Mouse (Mus musculus): ENCODE data around the gene Gpr25. TPM values are rescaled to one million over a fixed set of nuclear protein-coding genes. Genes with fewer than 3 reads are reported as not detected.

Gpr25 gene
- polyA plus RNA-seq, 1 experiment from 2014 or later, result not detected

DNA sequence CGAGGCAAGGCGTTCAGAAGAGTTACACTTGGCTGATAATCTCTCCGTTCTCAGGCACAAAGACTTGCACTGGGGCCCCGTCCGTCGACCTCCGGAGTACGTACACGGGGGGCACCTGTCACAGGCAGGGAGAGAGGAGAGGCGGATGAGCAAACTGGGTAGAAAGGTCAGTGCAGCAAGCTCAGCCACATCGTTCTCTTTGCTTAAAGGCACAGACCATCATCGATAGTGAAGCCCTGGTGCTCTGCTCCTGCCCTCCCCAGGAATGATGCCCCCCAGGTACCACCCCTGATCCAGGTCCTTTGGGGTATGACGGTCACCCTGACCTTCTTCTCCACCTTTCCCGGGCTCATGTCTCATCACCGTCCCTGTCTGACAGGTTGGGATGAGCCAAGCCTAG, 46.4 kb downstream of the Gpr25 start:
- 78% methylated on average over 15 of the region's 15 CpGs for WGBS
- H3K9me3 ChIP-seq, result no peaks in the 10 kb centered on the region
- H3K4me2 ChIP-seq (replicated peaks), result no peak overlapping the region
- no peak overlapping the region for H3K9ac ChIP-seq (replicated peaks)
- no peaks in the 10 kb centered on the region for H3K27me3 ChIP-seq
- no peak overlapping the region for H3K4me3 ChIP-seq
- peaks cover 38% of the 10 kb centered on the region for H3K36me3 ChIP-seq
- H3K4me1 ChIP-seq, result no peaks in the 10 kb centered on the region
- no peak overlapping the region for H3K27ac ChIP-seq (replicated peaks)
- ATAC-seq (ENCODE audit: low FRiP score, low read depth), result no peak

DNA sequence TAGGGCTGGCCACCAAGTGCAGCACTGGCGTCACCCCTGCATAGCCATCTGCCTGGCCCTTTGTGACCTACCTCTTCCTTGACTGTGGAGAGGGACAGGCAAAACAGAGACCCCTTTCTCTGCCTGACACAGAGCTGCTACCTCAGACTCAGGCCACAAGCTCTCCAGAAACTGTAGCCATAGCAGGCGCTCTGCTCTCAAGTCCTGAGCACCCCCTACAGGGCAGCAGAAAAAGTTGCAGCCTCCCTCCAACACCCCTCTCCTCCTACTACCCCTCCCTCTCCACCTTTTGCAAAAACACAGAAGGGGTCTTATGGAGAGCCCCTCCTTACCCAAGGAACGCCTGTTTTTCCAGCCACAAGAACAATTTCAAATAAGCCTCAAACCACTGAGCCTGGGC, 47.9 kb downstream of the Gpr25 start, which contains the start of gene Mroh3:
Gene Mroh3, minus strand, starts transcription at position 26 of the 400 bp plus-strand sequence.
- no peaks in the 10 kb centered on the region for H3K27me3 ChIP-seq
- 35% methylated on average over 3 of the region's 3 CpGs for WGBS
- no peak within 1 kb of the TSS for H3K9ac ChIP-seq (replicated peaks)
- no peaks in the 10 kb centered on the region for H3K4me1 ChIP-seq
- peaks cover 23% of the 10 kb centered on the region for H3K36me3 ChIP-seq
- H3K4me3 ChIP-seq, result no peak within 1 kb of the TSS
- H3K4me2 ChIP-seq (replicated peaks), result no peak within 1 kb of the TSS
- H3K27ac ChIP-seq (replicated peaks), result no peak within 1 kb of the TSS
- peak; percentile 38; the same call in 1 of the 2 replicates for ATAC-seq (ENCODE audit: low FRiP score, low read depth)
- no peaks in the 10 kb centered on the region for H3K9me3 ChIP-seq

Other genes with a start within 250 kb of the Gpr25 start
- not detected in 2 replicates for gene Ascl5, start 210.1 kb downstream of the Gpr25 start, polyA plus RNA-seq (2016; fragmentation: Nextera tagmentation; extraction: Ambion mirVana)
- gene Cacna1s, start 208.1 kb downstream of the Gpr25 start, polyA plus RNA-seq (2016; fragmentation: Nextera tagmentation; extraction: Ambion mirVana), result 0.09 and 0.26 TPM in 2 replicates
- 30.8 and 34.2 TPM in 2 replicates for gene Kif21b, start 129.5 kb downstream of the Gpr25 start, polyA plus RNA-seq (2016; fragmentation: Nextera tagmentation; extraction: Ambion mirVana)
- gene Mroh3, start 48.0 kb downstream of the Gpr25 start, polyA plus RNA-seq (2016; fragmentation: Nextera tagmentation; extraction: Ambion mirVana), result 0.38 and 0.43 TPM in 2 replicates
- gene Inava, start 26.6 kb downstream of the Gpr25 start, polyA plus RNA-seq (2016; fragmentation: Nextera tagmentation; extraction: Ambion mirVana), result 10.9 and 13.9 TPM in 2 replicates
- 34.2 and 38.8 TPM in 2 replicates for gene Camsap2, start 85.2 kb upstream of the Gpr25 start, polyA plus RNA-seq (2016; fragmentation: Nextera tagmentation; extraction: Ambion mirVana)
- 17.9 and 19.2 TPM in 2 replicates for gene Ddx59, start 154.4 kb upstream of the Gpr25 start, polyA plus RNA-seq (2016; fragmentation: Nextera tagmentation; extraction: Ambion mirVana)
- 6.8 and 7.7 TPM in 2 replicates for gene Kif14, start 205.5 kb upstream of the Gpr25 start, polyA plus RNA-seq (2016; fragmentation: Nextera tagmentation; extraction: Ambion mirVana)

All from midbrain, embryonic 12.5 days (tissue).